Mouse (Mus musculus): Measurements from ENCODE around the gene Tfdp2. TPM values are rescaled to one million over a fixed set of nuclear protein-coding genes. Genes with fewer than 3 reads are reported as not detected.

Gene Tfdp2
- polyA plus RNA-seq, 1 experiment from 2014 or later = 68.4 TPM

DNA sequence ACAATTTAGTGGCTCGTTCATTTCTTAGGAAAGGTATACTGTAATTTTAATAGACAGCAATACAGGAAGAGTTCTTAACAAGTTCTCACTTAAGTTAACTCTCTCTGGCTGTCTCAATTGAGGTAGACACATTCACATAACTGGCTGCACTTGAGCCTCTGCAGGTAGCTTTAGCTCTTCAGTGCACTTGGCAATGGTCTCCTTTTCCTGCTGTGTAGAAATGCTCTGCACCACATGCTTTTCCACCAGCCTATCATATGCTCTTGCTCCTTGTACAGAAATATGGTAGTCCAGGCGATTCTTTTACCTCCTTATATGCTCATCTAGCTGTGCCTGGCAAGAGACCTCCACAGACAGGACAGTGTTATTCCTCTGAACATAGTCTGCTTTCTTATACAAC, 73.7 kb downstream of the Tfdp2 start:
- H3K27ac ChIP-seq = no peak overlapping the region
- 90% methylated on average over 2 of the region's 2 CpGs for whole genome bisulfite sequencing
- DNase-seq (ENCODE audit: low spot score) = no peak

DNA sequence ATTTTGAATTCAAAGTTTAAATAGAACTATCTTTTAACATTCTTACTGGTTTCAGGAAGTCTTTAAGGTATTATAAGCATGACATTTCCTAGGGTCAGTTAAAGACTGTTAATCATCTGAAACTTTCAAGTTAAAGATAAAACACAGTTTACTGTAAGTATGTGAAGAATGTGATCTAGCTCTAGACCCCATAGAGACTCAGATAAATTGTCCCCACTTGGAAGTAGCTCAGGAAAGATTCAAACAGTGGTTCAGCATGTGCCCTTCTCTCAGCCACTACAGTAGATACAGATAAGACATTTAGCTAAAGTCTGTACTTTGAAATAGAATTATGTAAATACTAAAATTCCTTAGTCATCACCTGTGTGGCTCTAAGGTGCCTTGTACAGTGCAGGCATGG, 79.5 kb downstream of the Tfdp2 start:
- Histone ChIP-seq H3K9me3 (no peaks in the 10 kb centered on the region), H3K27me3 (ENCODE audit: insufficient read depth, poor library complexity, severe bottlenecking) (no peaks in the 10 kb centered on the region), H3K27ac (no peak overlapping the region), H3K36me3 (peaks cover 69% of the 10 kb centered on the region), H3K4me3 (no peak overlapping the region), H3K4me1 (replicated peaks) (no peaks in the 10 kb centered on the region)
- no peak for DNase-seq (ENCODE audit: low spot score)

More for the DNA sequence above, 73.7 kb downstream of the Tfdp2 start:
- Histone ChIP-seq H3K9me3 (no peaks in the 10 kb centered on the region), H3K36me3 (peaks cover 51% of the 10 kb centered on the region), H3K27me3 (ENCODE audit: insufficient read depth, poor library complexity, severe bottlenecking) (no peaks in the 10 kb centered on the region), H3K4me1 (replicated peaks) (no peaks in the 10 kb centered on the region), H3K4me3 (no peak overlapping the region)

DNA sequence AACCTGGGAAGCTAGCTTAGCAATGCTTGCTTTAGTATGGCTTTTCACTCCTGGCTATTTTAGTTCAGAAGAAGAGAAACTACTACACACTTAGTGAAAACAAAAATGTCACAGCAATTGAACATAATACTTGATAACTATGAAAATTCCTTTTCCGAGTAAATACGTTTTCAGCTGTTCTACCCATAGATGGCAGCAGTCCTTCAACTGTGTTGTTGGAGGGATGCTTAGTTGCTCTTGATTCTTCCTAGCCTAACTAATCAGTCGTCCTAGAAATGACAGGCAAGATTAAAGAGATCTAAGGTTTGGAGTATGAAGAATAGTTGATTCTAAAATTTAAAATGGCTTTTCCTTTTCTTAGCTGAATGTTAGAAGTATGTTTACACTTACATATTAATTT, 85.4 kb downstream of the Tfdp2 start:
- WGBS = 64% methylated on average over 3 of the region's 3 CpGs

DNA sequence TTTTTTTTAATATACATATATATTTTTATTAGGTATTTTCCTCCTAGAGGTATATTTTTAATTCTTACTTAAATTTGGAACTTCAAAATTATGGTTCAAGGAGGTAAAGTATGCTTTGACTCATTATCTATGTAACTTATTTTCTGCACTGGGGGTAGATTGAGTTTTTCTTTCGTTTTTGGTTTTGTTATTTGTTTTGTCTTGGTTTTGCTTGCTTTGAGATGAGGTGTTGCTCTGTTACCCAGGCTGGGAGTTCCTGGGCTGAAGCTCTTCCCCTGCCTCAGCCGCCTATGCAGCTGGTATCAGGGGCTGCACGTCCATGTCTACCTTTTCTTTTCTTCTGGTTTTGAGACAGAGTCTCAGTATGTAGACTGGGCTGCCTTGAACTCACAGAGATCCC, 86.0 kb downstream of the Tfdp2 start:
- Histone ChIP-seq H3K27ac (no peak overlapping the region), H3K9me3 (no peaks in the 10 kb centered on the region), H3K4me3 (no peak overlapping the region), H3K36me3 (peaks cover 52% of the 10 kb centered on the region), H3K27me3 (ENCODE audit: insufficient read depth, poor library complexity, severe bottlenecking) (no peaks in the 10 kb centered on the region), H3K4me1 (replicated peaks) (no peaks in the 10 kb centered on the region)
- 91% methylated on average over 3 of the region's 3 CpGs for WGBS
- DNase-seq (ENCODE audit: low spot score) = no peak

More for the DNA sequence above, 85.4 kb downstream of the Tfdp2 start:
- no peak for DNase-seq (ENCODE audit: low spot score)
- Histone ChIP-seq H3K4me1 (replicated peaks) (no peaks in the 10 kb centered on the region), H3K4me3 (no peak overlapping the region), H3K27ac (no peak overlapping the region), H3K36me3 (peaks cover 52% of the 10 kb centered on the region), H3K9me3 (no peaks in the 10 kb centered on the region), H3K27me3 (ENCODE audit: insufficient read depth, poor library complexity, severe bottlenecking) (no peaks in the 10 kb centered on the region)

DNA sequence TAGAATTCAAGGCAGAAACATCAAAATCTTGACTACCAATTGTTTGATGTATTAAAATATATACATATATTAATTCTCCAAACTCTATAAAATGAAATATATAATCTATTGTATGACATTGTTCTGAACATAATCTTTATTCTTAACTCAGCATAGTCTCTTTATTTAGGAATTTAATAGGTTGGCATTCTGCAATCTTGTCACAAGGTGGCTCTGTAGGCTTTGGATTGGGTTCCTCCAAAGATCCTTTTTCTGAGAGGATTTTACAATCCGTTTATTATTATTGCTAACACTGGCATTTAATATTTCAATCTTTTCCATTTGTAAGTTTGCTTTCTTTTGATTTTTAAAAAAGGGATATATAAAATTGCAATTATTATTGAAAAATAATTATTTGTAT, 88.8 kb downstream of the Tfdp2 start:
- Histone ChIP-seq H3K36me3 (peaks cover 53% of the 10 kb centered on the region), H3K4me3 (no peak overlapping the region), H3K4me1 (replicated peaks) (no peaks in the 10 kb centered on the region), H3K9me3 (no peaks in the 10 kb centered on the region), H3K27ac (no peak overlapping the region), H3K27me3 (ENCODE audit: insufficient read depth, poor library complexity, severe bottlenecking) (no peaks in the 10 kb centered on the region)
- DNase-seq (ENCODE audit: low spot score) = no peak
- WGBS = 51% methylated on average over 1 of the region's 1 CpGs

DNA sequence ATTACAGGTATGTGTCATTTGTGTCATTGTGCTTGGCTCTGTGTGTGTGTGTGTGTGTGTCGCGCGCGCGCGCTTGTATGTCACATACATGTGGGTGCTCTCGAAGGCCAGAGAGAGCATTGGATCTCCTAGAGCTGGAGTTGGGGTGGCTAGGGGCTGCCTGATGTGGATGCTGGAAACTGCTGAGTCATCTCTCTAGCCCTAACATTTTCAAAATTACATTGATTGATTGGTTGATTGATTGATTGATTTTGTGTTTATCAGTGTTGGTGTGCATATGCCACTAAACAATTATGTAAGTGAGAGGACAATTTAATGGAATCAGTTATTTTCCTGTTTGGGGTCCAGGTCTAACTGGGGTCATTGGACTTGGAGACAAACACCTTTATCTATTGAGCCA, 96.1 kb downstream of the Tfdp2 start:
- WGBS = 99% methylated on average over 7 of the region's 7 CpGs
- Histone ChIP-seq H3K9me3 (no peaks in the 10 kb centered on the region), H3K36me3 (peaks cover 86% of the 10 kb centered on the region), H3K4me3 (no peak overlapping the region), H3K4me1 (replicated peaks) (no peaks in the 10 kb centered on the region), H3K27me3 (ENCODE audit: insufficient read depth, poor library complexity, severe bottlenecking) (no peaks in the 10 kb centered on the region), H3K27ac (no peak overlapping the region)
- no peak for DNase-seq (ENCODE audit: low spot score)

DNA sequence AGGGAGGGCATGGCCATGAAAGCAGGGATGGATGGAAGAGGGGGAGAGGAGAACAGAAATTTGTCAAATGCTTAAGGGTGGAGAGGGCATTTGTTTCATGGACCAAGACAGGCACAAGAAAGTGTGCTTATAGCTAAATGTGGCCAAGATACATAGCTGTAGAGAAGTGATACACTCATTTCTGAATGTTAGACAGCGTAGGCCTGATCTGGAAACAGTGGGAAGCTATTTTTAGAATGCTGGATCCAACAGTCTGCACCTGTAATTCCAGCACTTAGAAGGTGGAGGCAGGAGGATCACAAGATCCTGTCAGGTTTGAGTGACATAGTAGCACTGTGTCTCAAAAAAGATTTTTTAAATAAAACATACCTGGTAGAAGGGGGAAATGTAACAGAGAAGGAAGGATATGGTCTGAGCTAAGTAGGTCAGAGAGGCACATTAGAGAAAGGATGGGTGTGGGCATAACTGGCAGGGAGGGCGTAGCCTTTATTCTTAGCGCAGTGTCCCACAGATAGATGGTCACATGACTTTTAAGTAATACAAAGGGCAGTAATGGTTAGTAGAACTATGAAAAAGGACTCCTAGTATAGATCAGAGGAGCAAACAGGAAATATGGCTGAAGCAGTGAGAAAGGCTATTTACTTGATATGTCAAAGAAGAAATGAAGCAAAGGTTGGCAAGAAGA, 103.4 kb downstream of the Tfdp2 start:
- Histone ChIP-seq H3K36me3 (peaks cover 96% of the 10 kb centered on the region), H3K4me1 (replicated peaks) (no peaks in the 10 kb centered on the region), H3K9me3 (no peaks in the 10 kb centered on the region), H3K27me3 (ENCODE audit: insufficient read depth, poor library complexity, severe bottlenecking) (no peaks in the 10 kb centered on the region), H3K27ac (no peak overlapping the region), H3K4me3 (no peak overlapping the region)
- DNase-seq (ENCODE audit: low spot score) = no peak
- 95% methylated on average over 3 of the region's 3 CpGs for WGBS

DNA sequence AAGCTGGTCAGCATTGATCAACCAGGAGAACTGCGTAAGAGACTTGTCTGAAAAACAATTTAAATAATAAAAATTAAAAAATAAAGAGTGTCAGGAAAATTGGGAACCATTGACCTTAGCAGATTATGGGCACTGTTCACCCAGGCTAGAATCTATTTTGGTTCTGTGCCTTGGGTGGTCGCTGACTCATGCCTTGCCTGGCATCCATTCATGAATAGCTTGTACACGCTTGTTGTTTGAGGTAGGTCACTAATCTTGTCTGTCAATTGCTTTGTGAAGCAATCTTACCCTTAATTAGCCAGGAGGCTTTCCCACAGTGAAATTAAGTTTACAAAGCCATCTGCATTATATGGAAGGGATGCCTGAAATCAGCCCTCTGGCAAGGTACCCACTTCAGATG, 112.7 kb downstream of the Tfdp2 start:
- H3K27ac ChIP-seq = no peak overlapping the region
- 0 out of 2 replicates have a peak, but pooled peaks cover 2% of the 10 kb centered on the region for H3K9me3 ChIP-seq
- no peak overlapping the region for H3K4me3 ChIP-seq
- WGBS = 76% methylated on average over 3 of the region's 3 CpGs
- H3K36me3 ChIP-seq = peaks cover 100% of the 10 kb centered on the region
- no peaks in the 10 kb centered on the region for H3K27me3 ChIP-seq (ENCODE audit: insufficient read depth, poor library complexity, severe bottlenecking)
- no peaks in the 10 kb centered on the region for H3K4me1 ChIP-seq (replicated peaks)
- no peak for DNase-seq (ENCODE audit: low spot score)

DNA sequence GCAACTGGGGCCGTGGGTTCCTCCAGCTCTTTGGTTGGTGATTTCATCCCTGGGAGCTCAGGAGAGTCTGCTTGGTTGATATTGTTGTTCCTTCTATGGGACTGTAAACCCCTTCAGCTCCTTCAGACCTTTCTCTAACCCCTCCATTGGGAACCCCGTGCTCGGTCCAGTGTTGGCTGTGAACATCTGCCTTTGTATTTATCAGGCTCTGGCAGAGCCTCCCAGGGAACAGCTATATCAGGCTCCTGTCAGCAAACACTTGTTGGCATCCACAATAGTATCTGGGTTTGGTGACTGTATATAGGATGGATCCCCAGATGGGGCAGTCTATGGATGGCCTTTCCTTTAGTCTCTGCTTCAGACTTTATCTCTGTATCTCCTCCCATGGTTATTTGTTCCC, 116.0 kb downstream of the Tfdp2 start:
- 0 out of 2 replicates have a peak, but pooled peaks cover 2% of the 10 kb centered on the region for H3K9me3 ChIP-seq
- 95% methylated on average over 3 of the region's 3 CpGs for WGBS
- H3K36me3 ChIP-seq = peaks cover 100% of the 10 kb centered on the region
- no peak for DNase-seq (ENCODE audit: low spot score)
- no peak overlapping the region for H3K27ac ChIP-seq
- H3K27me3 ChIP-seq (ENCODE audit: insufficient read depth, poor library complexity, severe bottlenecking) = no peaks in the 10 kb centered on the region
- H3K4me1 ChIP-seq (replicated peaks) = no peaks in the 10 kb centered on the region
- H3K4me3 ChIP-seq = no peak overlapping the region

DNA sequence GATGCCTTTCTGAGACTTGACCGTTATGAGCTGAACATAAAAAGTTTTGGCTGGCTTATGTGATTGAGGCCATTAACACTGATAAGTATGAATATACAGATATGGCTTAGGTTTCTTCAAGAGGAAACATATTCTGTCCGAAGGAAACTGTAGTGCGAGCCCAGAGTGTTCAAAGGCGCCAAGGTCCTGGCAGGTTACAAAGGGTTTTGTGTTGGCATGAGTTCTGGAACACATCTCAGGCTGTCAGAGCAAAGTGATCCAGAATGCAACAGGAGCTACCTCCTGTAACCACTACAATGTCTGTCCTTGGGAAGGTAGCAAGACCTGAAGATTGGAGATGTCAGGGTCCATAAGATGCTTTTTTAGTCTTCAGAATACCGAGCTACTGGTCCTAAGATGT, 123.3 kb downstream of the Tfdp2 start:
- DNase-seq (ENCODE audit: low spot score) = no peak
- Histone ChIP-seq H3K4me1 (replicated peaks) (peaks cover 3% of the 10 kb centered on the region), H3K27ac (no peak overlapping the region), H3K4me3 (no peak overlapping the region), H3K9me3 (no peaks in the 10 kb centered on the region), H3K27me3 (ENCODE audit: insufficient read depth, poor library complexity, severe bottlenecking) (no peaks in the 10 kb centered on the region), H3K36me3 (peaks cover 96% of the 10 kb centered on the region)
- WGBS = 92% methylated on average over 5 of the region's 5 CpGs

DNA sequence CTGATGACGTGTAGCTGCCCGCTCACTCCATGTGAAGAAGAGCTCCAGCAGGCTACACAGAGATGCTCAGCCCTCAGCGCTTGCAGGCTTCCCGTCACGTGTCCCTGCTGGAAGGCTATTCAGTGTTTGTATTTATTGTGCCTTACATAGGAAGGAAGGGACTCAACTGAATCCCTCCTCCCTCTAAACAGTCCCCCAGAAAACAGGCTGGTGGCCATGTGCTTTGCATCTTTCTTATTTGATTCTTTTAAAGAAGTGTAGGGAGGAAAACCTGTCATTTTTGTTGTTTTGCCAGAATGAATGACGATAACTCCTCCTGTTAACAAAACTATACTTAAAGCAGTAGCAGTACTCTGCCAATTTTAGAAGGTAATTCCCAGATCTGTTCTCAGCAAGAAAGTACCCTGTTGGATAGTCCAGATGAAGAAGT, 124.5 kb downstream of the Tfdp2 start:
- Histone ChIP-seq H3K4me3 (no peak overlapping the region), H3K36me3 (peaks cover 90% of the 10 kb centered on the region), H3K4me1 (replicated peaks) (peaks cover 9% of the 10 kb centered on the region), H3K27ac (no peak overlapping the region), H3K27me3 (ENCODE audit: insufficient read depth, poor library complexity, severe bottlenecking) (no peaks in the 10 kb centered on the region), H3K9me3 (no peaks in the 10 kb centered on the region)
- no peak for DNase-seq (ENCODE audit: low spot score)
- 89% methylated on average over 6 of the region's 6 CpGs for WGBS

DNA sequence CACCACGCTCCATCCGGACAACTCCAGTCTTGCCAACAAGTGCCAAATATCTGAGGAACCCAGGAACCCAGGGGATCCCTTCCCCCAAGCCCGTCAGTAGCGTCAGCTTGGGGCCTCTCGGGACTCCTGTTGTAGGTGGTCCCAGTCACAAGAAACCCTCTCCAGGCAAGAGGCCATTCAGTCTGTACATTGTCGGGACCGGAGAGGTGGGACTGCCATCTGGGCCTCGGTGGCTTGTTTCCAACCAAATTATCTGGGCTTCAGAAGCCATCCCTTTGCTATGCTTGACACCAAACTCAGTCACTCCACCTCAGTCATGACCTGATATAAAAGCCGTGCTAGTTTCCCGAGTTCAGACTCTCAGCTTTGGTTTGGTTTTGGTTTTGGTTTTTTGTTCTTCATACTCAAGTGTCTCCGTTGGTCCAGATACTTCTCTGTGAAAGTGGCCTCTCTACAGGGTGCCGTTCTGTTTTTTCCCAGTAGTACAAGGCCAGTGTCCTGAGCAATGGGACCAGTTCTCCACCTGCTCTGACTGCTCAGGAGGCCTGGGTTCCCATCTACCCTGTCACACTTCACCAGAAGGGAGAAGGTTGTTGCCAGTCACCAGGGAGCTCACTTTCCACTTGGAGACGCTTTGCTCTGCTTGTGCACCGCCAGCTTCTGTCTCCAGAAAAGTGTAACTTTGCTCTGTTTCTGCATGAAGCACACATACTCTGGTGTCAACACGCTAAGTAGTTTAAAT, 126.5 kb downstream of the Tfdp2 start:
- Histone ChIP-seq H3K27ac (no peak overlapping the region), H3K4me1 (replicated peaks) (peaks cover 9% of the 10 kb centered on the region), H3K9me3 (no peaks in the 10 kb centered on the region), H3K27me3 (ENCODE audit: insufficient read depth, poor library complexity, severe bottlenecking) (no peaks in the 10 kb centered on the region), H3K36me3 (peaks cover 70% of the 10 kb centered on the region), H3K4me3 (no peak overlapping the region)
- WGBS = 92% methylated on average over 15 of the region's 15 CpGs
- no peak for DNase-seq (ENCODE audit: low spot score)

DNA sequence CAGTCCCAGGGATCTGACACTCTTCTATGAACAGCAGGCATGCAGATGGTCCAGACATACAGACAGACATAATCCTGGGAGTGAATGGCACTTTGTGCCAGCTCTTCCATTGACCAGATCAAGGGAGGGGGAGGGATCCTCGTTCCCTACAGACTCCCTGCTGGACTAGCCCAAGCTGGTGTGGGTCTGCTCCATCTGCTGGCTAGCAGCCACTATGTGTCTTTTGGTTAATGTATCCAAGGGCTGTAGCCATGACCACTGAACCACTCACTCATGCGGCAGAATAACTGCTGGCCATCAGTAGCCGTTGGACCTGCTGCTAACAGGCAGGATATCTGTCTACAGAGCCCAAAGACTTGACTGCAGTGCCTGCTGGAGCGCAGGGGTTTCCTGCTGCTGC, 128.4 kb downstream of the Tfdp2 start:
- no peaks in the 10 kb centered on the region for H3K9me3 ChIP-seq
- H3K27me3 ChIP-seq (ENCODE audit: insufficient read depth, poor library complexity, severe bottlenecking) = no peaks in the 10 kb centered on the region
- peak overlapping the region; percentile 36; the same call in 1 of the 2 replicates for H3K27ac ChIP-seq
- H3K4me3 ChIP-seq = no peak overlapping the region
- DNase-seq (ENCODE audit: low spot score) = peak; percentile 20
- peaks cover 9% of the 10 kb centered on the region for H3K4me1 ChIP-seq (replicated peaks)
- peaks cover 50% of the 10 kb centered on the region for H3K36me3 ChIP-seq
- WGBS = 59% methylated on average over 4 of the region's 4 CpGs
